Mouse (Mus musculus): ENCODE measurements at regions not wholly inside any gene's neighbourhood (a gene's known extent, or its start where the extent isn't known, plus 50 kb on each side); places are given as distances from the start of the nearest gene placed in this dataset.

GRCm38 (mm10) chr12:109827241-109827915, 227.2 kb upstream of the Rtl1 start:
- Histone ChIP-seq H3K27me3 (ENCODE audit: control insufficient read depth, insufficient read depth, low read length) (no peaks in the 10 kb centered on the region), H3K4me2 (ENCODE audit: low read depth, low read length) (no peak overlapping the region), H3K36me3 (replicated peaks; ENCODE audit: control insufficient read depth, insufficient read depth, low read depth, low read length) (no peaks in the 10 kb centered on the region), H3K4me1 (ENCODE audit: control insufficient read depth, insufficient read depth, low read length) (no peaks in the 10 kb centered on the region; the same call in 1 of the 2 replicates), H3K9ac (replicated peaks; ENCODE audit: low read length) (no peak overlapping the region), H3K27ac (replicated peaks; ENCODE audit: low read depth, low read length) (no peak overlapping the region), H3K9me3 (replicated peaks; ENCODE audit: control insufficient read depth, low read length) (no peaks in the 10 kb centered on the region), H3K4me3 (ENCODE audit: low read depth, low read length) (no peak overlapping the region)
- WGBS: 89% methylated on average over 10 of the region's 10 CpGs
- DNase-seq (ENCODE audit: low spot score) (no peak), ATAC-seq (replicated peaks; ENCODE audit: insufficient number of reproducible peaks, low FRiP score, low TSS enrichment, low read depth) (no peak)

- ATAC-seq (replicated peaks; ENCODE audit: insufficient number of reproducible peaks, low FRiP score, low TSS enrichment, low read depth): peak; percentile 41
- H3K9ac ChIP-seq (replicated peaks; ENCODE audit: low read length): no peak overlapping the region
Observed at GRCm38 (mm10) chr12:109830303-109831020, 230.3 kb upstream of the Rtl1 start.

DNA sequence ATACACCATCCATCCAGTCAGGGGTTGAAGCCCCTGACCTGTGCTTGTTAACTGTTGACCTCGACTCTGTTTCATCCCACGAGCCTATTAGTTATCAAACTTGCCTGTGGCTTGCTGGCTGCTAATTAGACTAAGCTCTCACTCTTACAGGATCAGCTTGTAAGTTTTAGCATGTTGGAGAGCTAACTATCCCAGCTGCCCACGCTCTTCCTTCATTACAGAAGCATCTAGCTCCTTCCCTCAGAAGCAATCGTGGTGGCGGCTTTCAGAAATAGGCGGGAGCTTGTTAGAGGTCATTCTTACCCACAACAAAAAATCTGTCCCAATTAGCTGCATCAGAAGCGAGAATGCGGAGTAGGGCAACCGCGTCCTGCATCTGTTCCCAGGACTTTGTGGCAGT, 232.8 kb upstream of the Rtl1 start:
- Histone ChIP-seq H3K27me3 (ENCODE audit: control insufficient read depth, insufficient read depth, low read length) (no peaks in the 10 kb centered on the region), H3K4me3 (ENCODE audit: low read depth, low read length) (no peak overlapping the region)

More at GRCm38 (mm10) chr12:109830303-109831020, 230.3 kb upstream of the Rtl1 start:
- Histone ChIP-seq H3K4me3 (ENCODE audit: low read depth, low read length) (no peak overlapping the region), H3K27ac (replicated peaks; ENCODE audit: low read depth, low read length) (no peak overlapping the region), H3K4me2 (ENCODE audit: low read depth, low read length) (no peak overlapping the region), H3K27me3 (ENCODE audit: control insufficient read depth, insufficient read depth, low read length) (no peaks in the 10 kb centered on the region), H3K36me3 (replicated peaks; ENCODE audit: control insufficient read depth, insufficient read depth, low read depth, low read length) (no peaks in the 10 kb centered on the region), H3K4me1 (ENCODE audit: control insufficient read depth, insufficient read depth, low read length) (no peaks in the 10 kb centered on the region; the same call in 1 of the 2 replicates), H3K9me3 (replicated peaks; ENCODE audit: control insufficient read depth, low read length) (no peaks in the 10 kb centered on the region)
- DNase-seq (ENCODE audit: low spot score): peak; percentile 71
- WGBS: 12% methylated on average over 16 of the region's 16 CpGs

DNA sequence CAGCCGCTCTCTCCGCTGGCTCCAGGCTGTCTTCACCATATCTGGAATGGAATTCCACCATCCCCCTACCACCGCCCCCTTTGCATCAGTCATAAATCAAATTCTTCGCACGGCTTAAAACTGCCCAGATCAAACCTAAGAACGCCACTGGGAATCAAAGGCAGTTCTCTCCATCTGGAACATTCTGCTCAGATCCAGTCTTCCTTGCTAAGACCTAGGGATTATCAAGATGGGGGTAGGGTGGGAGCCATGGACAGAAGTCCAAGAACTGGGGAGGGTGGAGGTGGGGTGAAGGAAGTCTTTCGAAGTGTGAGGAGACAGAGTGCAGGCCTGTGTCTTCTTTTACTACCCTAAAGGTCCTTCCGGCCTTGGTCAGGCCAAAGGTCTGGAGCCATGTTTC, 236.4 kb upstream of the Rtl1 start:
- Histone ChIP-seq H3K9me3 (replicated peaks; ENCODE audit: control insufficient read depth, low read length) (no peaks in the 10 kb centered on the region), H3K27ac (replicated peaks; ENCODE audit: low read depth, low read length) (no peak overlapping the region), H3K9ac (replicated peaks; ENCODE audit: low read length) (no peak overlapping the region), H3K27me3 (ENCODE audit: control insufficient read depth, insufficient read depth, low read length) (no peaks in the 10 kb centered on the region), H3K4me3 (ENCODE audit: low read depth, low read length) (no peak overlapping the region), H3K36me3 (replicated peaks; ENCODE audit: control insufficient read depth, insufficient read depth, low read depth, low read length) (no peaks in the 10 kb centered on the region), H3K4me2 (ENCODE audit: low read depth, low read length) (no peak overlapping the region), H3K4me1 (ENCODE audit: control insufficient read depth, insufficient read depth, low read length) (peaks cover 2% of the 10 kb centered on the region; the same call in 1 of the 2 replicates)
- 87% methylated on average over 8 of the region's 8 CpGs for WGBS
- DNase-seq (ENCODE audit: low spot score) (no peak), ATAC-seq (replicated peaks; ENCODE audit: insufficient number of reproducible peaks, low FRiP score, low TSS enrichment, low read depth) (no peak)

More for the DNA sequence above, 232.8 kb upstream of the Rtl1 start:
- no peak for ATAC-seq (replicated peaks; ENCODE audit: insufficient number of reproducible peaks, low FRiP score, low TSS enrichment, low read depth)
- H3K9me3 ChIP-seq (replicated peaks; ENCODE audit: control insufficient read depth, low read length): no peaks in the 10 kb centered on the region
- no peak overlapping the region for H3K9ac ChIP-seq (replicated peaks; ENCODE audit: low read length)
- no peak overlapping the region for H3K4me2 ChIP-seq (ENCODE audit: low read depth, low read length)
- H3K4me1 ChIP-seq (ENCODE audit: control insufficient read depth, insufficient read depth, low read length): no peaks in the 10 kb centered on the region; the same call in 1 of the 2 replicates
- H3K36me3 ChIP-seq (replicated peaks; ENCODE audit: control insufficient read depth, insufficient read depth, low read depth, low read length): no peaks in the 10 kb centered on the region
- WGBS: 69% methylated on average over 10 of the region's 10 CpGs
- no peak for DNase-seq (ENCODE audit: low spot score)
- H3K27ac ChIP-seq (replicated peaks; ENCODE audit: low read depth, low read length): no peak overlapping the region

DNA sequence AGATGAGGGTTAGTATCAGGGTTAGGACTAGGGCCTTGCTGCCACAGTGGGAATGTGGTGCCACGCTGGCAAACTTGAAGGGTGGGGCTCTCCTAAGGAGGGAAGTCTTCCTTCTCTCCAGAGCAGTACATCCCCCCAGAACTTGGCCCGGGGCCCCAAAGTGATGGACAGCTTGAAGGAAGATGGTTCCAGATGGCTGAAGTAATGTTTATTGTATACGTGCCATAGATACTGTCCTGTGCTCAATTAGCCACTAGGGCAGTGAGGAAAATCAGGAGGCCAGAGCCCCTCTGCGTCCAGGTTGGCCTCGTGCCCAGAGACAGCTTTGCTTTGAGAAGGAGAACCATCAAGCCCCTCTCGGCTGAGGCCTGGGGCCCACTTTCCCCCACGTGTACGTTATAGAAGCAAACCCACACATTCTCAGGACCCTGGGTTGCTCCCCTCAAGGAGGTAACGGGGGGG, 239.0 kb upstream of the Rtl1 start:
- DNase-seq (ENCODE audit: low spot score): peak; percentile 42
- no peaks in the 10 kb centered on the region for H3K9me3 ChIP-seq (replicated peaks; ENCODE audit: control insufficient read depth, low read length)
- H3K4me2 ChIP-seq (ENCODE audit: low read depth, low read length): no peak overlapping the region
- H3K4me1 ChIP-seq (ENCODE audit: control insufficient read depth, insufficient read depth, low read length): peaks cover 2% of the 10 kb centered on the region; the same call in 1 of the 2 replicates
- H3K4me3 ChIP-seq (ENCODE audit: low read depth, low read length): no peak overlapping the region
- H3K36me3 ChIP-seq (replicated peaks; ENCODE audit: control insufficient read depth, insufficient read depth, low read depth, low read length): no peaks in the 10 kb centered on the region
- no peaks in the 10 kb centered on the region for H3K27me3 ChIP-seq (ENCODE audit: control insufficient read depth, insufficient read depth, low read length)
- 38% methylated on average over 9 of the region's 9 CpGs for WGBS
- H3K27ac ChIP-seq (replicated peaks; ENCODE audit: low read depth, low read length): no peak overlapping the region
- ATAC-seq (replicated peaks; ENCODE audit: insufficient number of reproducible peaks, low FRiP score, low TSS enrichment, low read depth): peak; percentile 61
- H3K9ac ChIP-seq (replicated peaks; ENCODE audit: low read length): no peak overlapping the region

- WGBS: 36% methylated on average over 14 of the region's 14 CpGs
- Histone ChIP-seq H3K4me1 (ENCODE audit: control insufficient read depth, insufficient read depth, low read length) (peaks cover 2% of the 10 kb centered on the region; the same call in 1 of the 2 replicates), H3K27me3 (ENCODE audit: control insufficient read depth, insufficient read depth, low read length) (no peaks in the 10 kb centered on the region), H3K27ac (replicated peaks; ENCODE audit: low read depth, low read length) (0 out of 2 replicates have a peak overlapping the region, but pooled peaks have one; percentile 30), H3K36me3 (replicated peaks; ENCODE audit: control insufficient read depth, insufficient read depth, low read depth, low read length) (no peaks in the 10 kb centered on the region), H3K4me2 (ENCODE audit: low read depth, low read length) (no peak overlapping the region), H3K4me3 (ENCODE audit: low read depth, low read length) (no peak overlapping the region), H3K9ac (replicated peaks; ENCODE audit: low read length) (no peak overlapping the region), H3K9me3 (replicated peaks; ENCODE audit: control insufficient read depth, low read length) (no peaks in the 10 kb centered on the region)
- ATAC-seq (replicated peaks; ENCODE audit: insufficient number of reproducible peaks, low FRiP score, low TSS enrichment, low read depth): peak; percentile 55; the same call in 1 of the 2 replicates
- peak; percentile 73 for DNase-seq (ENCODE audit: low spot score)
Observed at GRCm38 (mm10) chr12:109839946-109840524, 239.9 kb upstream of the Rtl1 start.

- Histone ChIP-seq H3K4me2 (ENCODE audit: low read depth, low read length) (no peak overlapping the region), H3K27me3 (ENCODE audit: control insufficient read depth, insufficient read depth, low read length) (no peaks in the 10 kb centered on the region), H3K4me1 (ENCODE audit: control insufficient read depth, insufficient read depth, low read length) (no peaks in the 10 kb centered on the region; the same call in 1 of the 2 replicates), H3K4me3 (ENCODE audit: low read depth, low read length) (no peak overlapping the region), H3K36me3 (replicated peaks; ENCODE audit: control insufficient read depth, insufficient read depth, low read depth, low read length) (no peaks in the 10 kb centered on the region), H3K27ac (replicated peaks; ENCODE audit: low read depth, low read length) (no peak overlapping the region), H3K9ac (replicated peaks; ENCODE audit: low read length) (no peak overlapping the region), H3K9me3 (replicated peaks; ENCODE audit: control insufficient read depth, low read length) (no peaks in the 10 kb centered on the region)
- WGBS: 72% methylated on average over 8 of the region's 8 CpGs
- no peak for DNase-seq (ENCODE audit: low spot score)
- ATAC-seq (replicated peaks; ENCODE audit: insufficient number of reproducible peaks, low FRiP score, low TSS enrichment, low read depth): peak; percentile 2; the same call in 1 of the 2 replicates
Observed at GRCm38 (mm10) chr12:109844723-109845601, 244.8 kb upstream of the Rtl1 start.
